Mouse (Mus musculus) adrenal gland, postnatal 0 days (tissue): ENCODE results near the gene Cfap20. TPM values are rescaled to one million over a fixed set of nuclear protein-coding genes. Genes with fewer than 3 reads are reported as not detected.

Source experiments
- polyA plus RNA-seq: library from polyadenylated mRNA; unstranded; fragments of >200 nt; fragmentation: Nextera tagmentation; extraction: Ambion mirVana; gene quantifications from 2 replicates; pipeline ENCODE4 v1.2.1, GENCODE M21; 2015

Gene Cfap20
- 137 and 177 TPM in 2 replicates for polyA plus RNA-seq

DNA sequence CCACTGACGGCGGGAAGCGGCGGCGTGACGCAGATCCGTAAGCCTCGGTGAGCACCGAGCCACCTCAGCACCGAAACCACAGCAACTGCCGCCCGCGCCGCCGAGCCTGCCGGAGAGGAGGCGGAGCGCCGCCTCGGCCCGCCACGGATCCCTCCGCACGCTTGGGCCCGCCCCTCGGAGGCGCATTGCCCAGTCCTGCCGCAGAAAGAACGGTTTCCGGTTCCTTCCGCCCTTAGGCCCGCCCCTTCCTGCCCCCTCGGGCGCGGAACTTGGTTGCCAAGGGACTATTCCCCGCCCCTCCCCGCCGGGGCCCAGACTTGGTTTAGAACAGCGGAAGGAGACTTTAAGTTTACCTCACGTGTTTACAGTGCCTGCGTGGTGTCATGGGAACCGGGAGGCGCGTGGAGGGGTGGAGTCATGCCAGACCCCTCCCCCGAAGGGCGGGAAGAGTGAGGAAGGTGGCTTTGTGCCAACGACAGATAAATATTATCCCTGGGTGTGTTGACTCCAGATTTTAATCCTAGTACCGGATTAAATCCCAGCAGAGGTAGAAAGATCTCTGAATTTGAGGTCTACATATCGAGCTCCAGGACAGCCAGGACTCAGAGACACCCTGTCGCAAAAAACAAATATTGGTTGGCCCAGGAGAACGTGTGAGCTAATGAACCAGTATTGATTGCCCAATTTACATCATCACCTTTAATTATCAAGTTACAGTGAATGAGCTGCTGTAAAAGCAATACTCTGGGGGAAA lies at the start of gene Cfap20:
TSS of gene Cfap20 (minus strand) at position 184 of the 754 bp plus-strand sequence.

Other genes starting within 250 kb of the Cfap20 start
- gene Kifc3, start 232.1 kb downstream of the Cfap20 start, polyA plus RNA-seq, result 34.6 and 61.9 TPM in 2 replicates
- 2.6 and 5.9 TPM in 2 replicates for gene Cngb1, start 128.3 kb downstream of the Cfap20 start, polyA plus RNA-seq
- 0.14 and 0.22 TPM in 2 replicates for gene Tepp, start 124.3 kb downstream of the Cfap20 start, polyA plus RNA-seq
- gene Zfp319, start 102.9 kb downstream of the Cfap20 start, polyA plus RNA-seq, result 4.5 and 4.8 TPM in 2 replicates
- gene Usb1, start 102.6 kb downstream of the Cfap20 start, polyA plus RNA-seq, result 25.3 and 26.0 TPM in 2 replicates
- 8.0 and 17.2 TPM in 2 replicates for gene Mmp15, start 82.6 kb downstream of the Cfap20 start, polyA plus RNA-seq
- gene Csnk2a2, start 55.2 kb upstream of the Cfap20 start, polyA plus RNA-seq, result 4.7 and 8.3 TPM in 2 replicates
- gene Ccdc113, start 99.2 kb upstream of the Cfap20 start, polyA plus RNA-seq, result 2.2 and 3.0 TPM in 2 replicates
- gene Prss54, start 141.5 kb upstream of the Cfap20 start, polyA plus RNA-seq, result not detected in 2 replicates
- gene Gins3, start 198.6 kb upstream of the Cfap20 start, polyA plus RNA-seq, result 4.2 and 7.1 TPM in 2 replicates
- gene Ndrg4, start 242.1 kb upstream of the Cfap20 start, polyA plus RNA-seq, result 31.8 and 75.4 TPM in 2 replicates